Mouse (Mus musculus) mature B cell (primary cell): ENCODE data around the gene Epn3.

Experiments used
- in situ Hi-C: fragments of 300-500 bp; cut with MboI; formaldehyde crosslinking; loops from 2 replicates; pipeline ENCODE4 v1.14.3; 2019

Epn3 gene

DNA sequence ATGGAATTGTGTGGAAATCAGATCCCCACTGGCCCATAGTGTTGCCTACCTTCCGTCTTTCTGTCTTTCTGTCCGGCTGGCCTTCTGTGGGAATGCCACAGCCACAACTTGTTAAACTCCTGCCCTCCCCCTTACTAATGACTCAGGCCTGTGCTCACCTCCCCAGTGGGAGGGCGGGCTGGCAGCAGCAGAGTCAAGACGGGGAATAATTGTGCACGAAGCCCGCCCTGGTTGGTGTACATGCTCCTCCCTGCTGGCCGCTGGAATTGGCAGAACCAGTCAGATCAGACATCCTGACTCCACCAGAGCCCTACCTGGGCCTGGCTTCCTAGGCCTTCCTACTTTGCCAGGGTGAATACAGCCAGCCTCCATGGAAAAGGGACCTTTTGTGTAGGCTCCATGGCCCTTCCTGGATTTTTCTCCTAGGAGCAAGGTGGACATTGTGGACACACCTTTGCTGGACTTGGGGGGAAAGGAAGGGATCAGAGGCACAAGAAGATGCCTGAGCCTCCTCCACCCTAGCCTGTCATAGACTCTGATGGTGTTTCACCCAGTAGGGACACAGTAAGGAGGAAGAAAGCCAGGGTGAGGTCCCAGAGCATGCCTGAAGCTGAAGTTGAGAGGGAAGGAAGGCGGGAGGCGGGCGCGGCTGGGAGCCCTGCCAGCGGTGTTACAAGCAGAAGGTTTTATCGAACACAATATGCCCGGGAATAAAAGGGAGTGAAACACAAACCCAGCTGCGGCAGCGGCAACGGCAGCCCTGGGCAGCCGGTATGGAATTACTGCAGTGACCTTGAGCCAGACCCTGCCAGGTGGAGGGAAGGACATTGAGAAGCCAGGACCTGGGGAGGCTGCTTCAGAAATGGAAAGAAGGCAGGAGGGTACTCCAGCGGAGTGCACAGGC, 1.4 kb downstream of the Epn3 start:
- in situ Hi-C loops = no loop called here

DNA sequence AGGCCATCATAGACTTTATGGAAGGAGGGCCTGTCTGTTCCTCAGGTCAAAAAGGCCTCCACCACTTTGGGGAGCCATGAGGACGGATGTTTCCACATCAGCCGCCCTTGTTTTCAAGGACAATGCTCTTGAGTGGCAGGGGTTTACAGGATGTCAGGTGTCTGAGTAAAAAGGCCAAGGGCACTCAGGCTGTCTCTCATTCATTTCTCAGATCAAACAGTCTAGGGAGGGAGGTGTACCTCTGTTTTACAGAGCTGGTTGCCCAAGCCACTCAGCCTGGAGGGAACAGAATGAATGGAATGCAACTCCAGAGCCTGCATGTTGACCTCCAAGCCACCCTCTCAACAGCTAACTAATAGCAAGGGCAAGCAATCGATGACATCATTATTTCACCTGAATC, 4.4 kb downstream of the Epn3 start:
- in situ Hi-C loops = no loop called here

DNA sequence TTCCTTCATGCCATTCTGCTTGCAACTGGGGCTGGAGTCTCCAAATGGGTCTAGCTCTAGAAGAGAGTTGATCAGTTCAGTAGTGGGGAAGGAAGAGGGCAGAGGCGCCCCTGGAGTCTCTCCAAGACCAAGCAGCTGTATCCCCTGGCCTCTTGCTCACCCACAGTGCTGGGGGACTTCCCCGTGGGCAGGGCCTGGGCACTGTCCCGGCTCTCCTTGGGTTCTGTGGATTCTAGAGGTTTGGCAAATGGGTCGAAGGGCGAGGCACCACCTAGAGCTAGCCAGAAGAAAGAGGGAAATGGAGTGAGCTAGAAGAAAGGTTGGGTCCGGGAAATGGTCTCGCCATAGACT, 8.1 kb downstream of the Epn3 start:
- in situ Hi-C loops = no loop called here

DNA sequence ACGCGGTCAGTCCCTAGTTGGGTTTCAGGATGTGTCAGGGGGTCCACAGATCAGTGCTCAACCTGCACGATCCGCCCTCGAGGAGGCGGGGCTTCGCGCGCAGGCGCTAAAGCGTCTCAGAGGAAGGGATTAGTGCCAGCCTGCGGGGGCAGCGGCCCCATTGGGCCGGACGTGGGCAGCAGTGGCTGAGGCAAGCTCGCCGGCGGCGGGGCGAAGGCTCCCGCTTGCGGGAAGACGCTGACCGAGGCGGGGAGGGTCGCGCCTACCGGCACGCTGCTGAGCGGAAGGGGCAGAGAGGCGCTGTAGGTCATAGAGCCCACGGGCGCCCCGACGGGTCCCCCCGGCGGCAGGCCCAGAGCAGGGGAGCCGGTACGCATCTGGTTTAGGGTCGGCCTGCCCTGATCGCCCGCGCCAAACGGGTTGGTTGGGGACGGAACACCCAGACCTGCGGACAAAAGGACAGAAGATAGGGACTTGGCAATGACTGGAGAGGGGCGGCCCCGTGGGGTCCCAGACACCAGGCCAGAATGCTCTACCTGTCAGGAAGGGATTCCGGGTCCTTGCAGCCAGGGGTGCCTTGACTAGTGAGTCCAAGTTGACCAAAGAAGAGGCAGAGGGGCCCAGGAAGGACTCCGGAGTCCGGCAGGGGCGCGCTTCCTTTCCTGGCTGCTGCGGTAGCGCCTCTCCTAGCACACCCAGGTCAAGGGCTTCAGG, 8.6 kb downstream of the Epn3 start:
- in situ Hi-C loops = no loop called here

DNA sequence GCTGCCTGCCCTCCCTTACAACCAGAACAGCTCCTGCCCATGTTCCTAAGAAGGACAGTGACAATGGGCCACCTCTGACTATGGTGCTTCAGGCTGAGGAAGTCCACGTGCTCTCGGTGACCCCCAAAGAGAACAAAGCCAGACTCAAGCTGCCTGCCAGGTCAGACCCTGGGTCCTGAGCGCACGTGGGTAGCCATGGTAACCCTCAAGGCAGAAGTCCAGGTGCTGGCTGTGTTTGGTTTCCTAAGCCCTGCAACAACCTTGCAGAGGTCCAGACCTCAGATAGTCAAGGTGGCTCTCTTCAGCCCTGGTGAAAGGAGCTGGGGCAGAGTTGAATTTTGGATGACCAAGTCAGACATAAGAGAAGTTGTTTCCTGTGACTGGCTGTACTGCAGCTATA, 10.0 kb downstream of the Epn3 start:
- in situ Hi-C loops = no loop called here

DNA sequence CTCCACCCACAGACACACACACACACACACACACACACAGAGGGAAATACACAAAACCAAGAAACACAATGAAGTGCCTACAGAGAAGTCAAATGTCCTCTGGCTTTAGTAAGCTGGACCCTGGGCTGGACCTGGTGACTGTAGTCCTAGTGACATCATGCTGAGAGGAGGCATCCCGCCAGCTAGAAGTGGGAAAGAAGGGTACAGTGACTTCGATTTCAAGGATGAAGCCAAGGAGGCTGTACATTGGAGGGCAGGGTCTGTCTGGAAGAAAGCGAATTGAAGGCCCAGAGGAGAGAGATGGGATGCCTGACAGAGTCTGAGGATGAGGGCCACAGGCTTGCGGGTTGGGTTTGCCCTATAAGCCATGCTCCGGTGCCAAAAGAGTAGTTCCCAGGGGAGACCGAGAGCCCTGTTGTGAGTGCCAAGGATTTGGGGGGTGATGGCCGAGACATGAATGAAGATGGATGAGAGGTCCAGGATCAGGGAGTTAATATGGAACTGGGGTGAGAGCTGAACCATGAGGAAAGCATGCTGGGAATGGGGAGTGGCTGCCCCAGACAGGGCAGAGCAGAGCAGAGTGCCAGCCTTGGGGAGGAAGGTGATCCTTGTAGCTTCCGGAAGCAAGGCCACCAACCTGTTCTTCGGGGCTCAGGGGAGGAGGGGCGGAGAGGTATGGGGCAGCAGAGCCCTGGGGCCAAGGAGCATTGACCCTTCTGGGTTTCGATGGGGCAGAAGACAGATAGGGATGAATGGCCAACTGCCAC, 10.8 kb downstream of the Epn3 start:
- in situ Hi-C loops = no loop called here

DNA sequence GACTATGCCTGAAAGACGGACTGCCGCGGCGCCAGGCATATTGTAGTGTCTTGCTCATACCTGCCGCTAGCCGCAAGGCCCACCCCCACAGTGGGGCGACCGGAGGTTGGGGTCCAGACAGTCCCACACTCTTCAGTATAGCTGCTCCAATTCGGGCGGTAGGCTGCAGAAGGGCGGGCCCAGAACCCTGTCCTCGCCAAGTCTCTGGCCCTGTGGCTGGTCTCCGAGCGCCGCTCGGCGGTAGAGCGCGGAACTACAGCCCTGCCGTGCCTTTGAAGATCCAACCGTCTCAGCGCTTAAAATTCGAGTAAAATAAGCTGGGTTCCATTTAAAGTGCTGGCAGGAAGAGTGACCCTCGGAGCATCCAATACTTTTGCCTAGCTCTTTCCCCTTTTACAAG, 13.8 kb downstream of the Epn3 start, which contains the start of gene Spata20:
TSS of gene Spata20 (minus strand) at position 179 of the 400 bp plus-strand sequence.
- in situ Hi-C loops = no loop called here

DNA sequence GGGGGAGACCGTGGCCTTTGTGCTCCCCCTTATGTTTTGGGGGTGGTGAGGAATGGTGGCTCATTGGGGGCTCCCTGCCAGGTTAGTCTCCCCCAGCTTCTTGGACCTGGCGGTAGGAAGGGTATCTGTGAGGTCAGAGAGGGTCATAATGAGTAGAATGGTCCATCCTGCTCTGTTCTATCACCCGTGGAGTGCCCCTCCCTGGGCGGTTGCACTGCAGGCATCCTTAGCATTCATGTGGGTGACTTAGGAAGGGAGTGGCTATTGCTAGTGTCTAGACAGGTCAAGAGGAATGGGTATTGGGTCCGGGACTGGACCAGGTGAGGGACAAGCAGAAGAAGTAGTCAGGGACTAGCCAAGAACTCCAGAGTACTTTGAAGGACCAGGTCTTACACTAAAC, 14.6 kb downstream of the Epn3 start:
- in situ Hi-C loops = no loop called here

DNA sequence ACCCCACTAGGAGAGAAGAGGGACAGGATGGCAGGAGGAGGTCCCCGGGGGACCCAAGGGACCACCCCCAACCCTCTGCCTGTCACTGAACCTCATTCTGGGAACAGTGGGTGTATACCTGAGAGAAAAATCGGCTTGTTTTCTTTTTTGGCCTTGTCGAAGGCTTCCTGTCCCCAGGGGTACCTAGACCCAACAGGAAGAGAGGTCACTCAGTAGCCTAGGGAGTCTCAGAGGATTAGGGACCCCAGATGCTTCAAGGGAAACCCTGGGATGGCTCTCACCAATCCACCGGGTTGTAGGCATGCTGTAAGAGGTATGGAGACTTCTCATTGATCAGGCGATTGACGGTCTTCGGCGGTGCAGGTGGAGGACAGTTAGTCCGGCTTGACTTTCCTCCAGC, 15.1 kb downstream of the Epn3 start:
- in situ Hi-C loops = no loop called here

DNA sequence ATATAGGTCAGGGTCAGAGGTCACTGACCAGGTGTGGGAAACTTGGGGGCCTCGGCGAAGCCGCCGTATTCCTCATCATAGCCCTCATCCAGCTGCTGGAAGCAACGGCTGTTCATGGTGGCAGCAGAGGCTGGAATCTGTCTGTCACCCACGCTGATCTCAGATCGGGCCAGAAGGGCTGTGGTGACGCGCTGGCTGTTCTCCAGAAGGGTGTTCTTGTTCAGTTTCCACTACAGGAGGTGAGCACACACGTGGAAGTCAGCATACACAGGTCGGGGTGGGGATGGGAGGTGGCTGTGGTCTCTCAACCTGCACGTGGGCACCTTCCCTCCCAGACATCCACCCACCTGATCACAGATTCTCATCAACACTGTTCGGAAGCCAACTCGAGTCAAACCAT, 15.9 kb downstream of the Epn3 start:
- in situ Hi-C loops = no loop called here

DNA sequence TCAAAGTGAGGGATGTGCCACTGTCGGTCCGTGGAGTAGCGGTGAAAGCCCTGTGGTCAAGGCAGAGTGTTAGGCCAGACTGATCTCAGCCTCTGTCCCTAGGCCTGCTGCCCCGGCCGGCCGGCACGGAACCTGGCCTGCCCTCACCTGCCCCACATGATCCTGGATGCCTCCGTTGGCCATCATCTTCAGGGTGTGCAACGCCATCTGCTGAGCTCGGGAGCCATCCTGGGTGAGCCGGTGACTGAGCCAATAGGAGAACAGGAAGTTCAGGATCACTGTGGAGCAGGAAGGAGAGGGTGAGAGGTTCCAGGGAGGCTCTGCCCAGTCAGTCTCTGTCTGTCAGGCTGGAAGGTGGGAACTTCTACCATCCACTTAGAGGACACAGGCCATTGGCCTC, 16.3 kb downstream of the Epn3 start:
- in situ Hi-C loops = no loop called here

DNA sequence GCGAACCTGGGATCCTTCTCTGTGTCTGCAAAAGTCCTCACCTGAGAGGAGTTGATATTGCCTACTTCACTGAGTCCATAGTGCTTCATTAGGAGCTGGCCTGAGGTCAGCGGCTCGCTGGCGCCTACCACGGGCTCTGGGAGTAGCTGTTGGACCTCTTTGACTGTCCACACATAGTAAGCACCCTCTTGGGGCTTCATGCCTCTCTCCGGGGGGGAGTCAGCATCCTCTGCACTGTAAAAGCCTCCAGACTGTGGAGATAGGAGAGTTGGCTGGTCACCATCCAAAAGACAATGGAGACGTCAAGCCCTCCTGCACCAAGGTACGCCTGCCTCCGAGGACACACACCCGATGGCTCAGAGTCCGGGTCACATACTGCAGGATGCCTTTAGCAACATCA, 17.0 kb downstream of the Epn3 start:
- in situ Hi-C loops = no loop called here

DNA sequence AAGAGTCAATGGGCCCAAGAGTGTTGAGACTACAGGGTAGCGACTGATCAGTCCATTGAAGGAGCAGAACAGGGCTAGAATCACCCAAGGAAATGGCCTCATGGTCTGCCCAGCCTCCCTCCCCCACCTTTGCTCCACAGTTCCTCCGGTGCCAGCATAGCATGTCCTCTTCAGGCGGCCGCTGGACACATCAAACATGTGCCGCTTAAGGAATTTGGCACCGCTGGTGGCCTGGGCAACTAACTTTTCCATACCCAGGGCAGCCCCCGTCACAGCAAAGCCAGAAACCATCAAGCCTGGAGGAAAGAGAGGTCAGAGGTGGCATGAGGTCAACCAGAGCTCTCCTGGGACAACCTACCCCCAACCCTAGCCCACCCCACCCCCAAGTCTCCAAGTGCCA, 17.8 kb downstream of the Epn3 start:
- in situ Hi-C loops = no loop called here

DNA sequence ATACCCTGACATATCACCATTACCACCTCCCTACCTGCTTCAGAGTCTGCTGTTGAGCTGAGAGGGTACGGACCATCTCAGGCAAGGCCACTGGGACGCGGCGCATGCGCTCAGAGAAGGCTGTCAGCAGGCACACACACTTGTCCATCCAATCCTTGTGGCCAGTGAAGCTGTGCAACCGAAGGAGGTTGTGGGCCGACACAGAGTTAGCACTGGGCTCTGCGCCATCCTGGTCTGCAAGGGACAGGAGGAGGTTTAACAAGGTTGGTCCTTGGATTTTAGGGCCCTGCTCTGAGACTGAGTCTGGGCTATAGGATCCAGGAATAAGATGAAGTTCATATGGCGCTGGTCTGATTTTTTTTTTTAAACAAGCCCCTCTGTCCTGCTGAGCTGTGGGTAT, 19.4 kb downstream of the Epn3 start:
- in situ Hi-C loops = no loop called here

DNA sequence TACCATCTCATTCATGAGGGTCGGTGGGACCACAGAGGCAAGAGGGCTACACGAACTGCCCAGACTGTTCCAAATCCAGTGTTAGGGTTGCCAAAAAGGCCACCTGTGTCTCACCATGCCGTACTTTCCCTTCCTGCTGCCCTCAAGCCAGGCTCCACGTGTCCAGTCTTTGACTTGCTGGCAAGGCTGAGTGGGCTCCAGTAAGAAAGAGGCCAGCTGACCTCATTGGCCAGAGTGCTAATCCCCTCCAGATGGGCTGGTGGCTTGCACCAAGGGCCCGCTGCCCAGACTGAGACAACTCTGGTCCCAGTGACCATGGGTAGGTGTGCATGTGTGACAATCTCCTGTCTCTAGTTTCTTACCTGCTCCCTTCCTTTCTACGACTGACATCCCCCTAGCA, 22.1 kb downstream of the Epn3 start:
- in situ Hi-C loops = no loop called here

DNA sequence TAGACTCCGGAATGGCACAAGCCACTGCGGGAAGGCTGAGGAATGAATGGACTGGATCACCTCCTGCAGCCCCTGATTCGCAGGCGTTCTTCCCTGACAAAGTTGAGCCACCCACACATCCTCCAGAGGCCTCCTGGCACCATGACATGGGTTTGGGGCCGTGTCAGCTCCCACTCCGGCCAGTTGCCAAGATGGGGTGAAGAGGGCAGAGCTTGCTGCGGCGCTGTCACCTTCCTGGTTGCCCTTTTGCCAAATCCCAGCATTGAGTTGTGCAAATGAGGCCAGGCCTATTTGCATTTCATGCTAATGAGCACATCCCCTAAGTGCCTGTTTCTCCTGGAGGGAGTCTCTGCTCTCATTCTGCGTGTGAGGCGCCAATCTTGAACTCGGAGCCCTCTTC, 24.1 kb downstream of the Epn3 start:
- in situ Hi-C loops = no loop called here

DNA sequence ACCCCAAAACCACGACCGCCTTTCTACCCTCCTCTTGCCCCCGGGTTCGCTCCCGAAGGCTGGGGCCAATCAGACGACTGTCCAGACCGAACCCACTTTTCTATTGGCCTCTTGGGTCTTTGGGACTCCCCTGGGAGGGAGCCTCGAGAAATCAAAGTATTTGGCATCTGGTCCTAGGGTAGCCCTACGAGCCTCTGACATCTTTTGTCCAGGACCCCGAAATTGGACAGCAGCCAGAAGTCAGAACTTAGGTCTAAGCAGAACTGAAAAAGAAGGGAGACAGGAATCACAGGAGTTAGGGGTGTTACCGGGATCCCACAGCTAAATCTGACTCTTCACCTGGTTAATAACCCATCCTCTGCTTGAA, 25.2 kb downstream of the Epn3 start:
- in situ Hi-C loops = no loop called here

DNA sequence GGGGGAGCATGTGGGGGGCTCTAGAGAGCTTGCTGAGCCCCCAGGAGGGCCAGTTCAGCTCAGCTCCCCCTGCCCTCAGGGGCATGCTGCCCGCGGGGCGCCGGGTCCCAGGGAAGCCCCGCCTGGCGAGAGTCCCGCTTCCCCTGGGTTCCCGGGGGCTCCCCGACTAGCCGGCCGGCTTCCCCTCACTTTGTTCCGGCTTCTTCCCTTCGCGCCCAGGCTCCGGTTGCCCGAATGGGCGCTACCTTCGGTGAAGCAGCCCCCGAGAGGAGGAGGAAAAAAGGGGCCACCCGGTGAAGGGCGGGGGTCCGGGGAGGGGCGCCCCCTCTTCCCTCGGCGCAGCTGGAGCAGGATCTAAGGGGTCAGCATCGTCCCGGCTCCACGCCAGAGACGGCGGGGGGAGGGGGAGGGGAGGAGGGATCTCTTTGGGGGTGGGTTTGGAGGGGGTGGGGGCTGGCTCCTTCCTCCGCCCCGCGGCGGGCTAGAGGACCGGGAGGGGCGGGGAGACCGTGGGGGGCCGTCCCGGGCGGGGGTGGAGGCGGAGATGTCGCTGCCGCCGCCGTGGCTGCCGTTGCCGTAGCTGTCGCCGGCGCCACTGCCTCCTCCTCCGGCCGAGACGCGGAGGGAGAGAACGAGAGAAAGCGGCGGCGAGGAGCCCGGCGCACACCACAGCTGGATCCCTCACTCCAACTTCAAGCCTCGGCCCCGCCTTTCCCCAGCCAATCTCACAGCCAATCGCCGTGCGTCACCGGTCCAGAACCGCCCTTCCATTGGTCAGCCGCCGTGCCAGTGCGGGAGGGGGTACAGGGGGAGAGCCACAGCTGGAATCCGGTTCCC, 25.8 kb downstream of the Epn3 start, which contains the start of gene Cacna1g:
TSS of gene Cacna1g (minus strand) at position 492 of the 837 bp plus-strand sequence.
- in situ Hi-C loops = no loop called here

DNA sequence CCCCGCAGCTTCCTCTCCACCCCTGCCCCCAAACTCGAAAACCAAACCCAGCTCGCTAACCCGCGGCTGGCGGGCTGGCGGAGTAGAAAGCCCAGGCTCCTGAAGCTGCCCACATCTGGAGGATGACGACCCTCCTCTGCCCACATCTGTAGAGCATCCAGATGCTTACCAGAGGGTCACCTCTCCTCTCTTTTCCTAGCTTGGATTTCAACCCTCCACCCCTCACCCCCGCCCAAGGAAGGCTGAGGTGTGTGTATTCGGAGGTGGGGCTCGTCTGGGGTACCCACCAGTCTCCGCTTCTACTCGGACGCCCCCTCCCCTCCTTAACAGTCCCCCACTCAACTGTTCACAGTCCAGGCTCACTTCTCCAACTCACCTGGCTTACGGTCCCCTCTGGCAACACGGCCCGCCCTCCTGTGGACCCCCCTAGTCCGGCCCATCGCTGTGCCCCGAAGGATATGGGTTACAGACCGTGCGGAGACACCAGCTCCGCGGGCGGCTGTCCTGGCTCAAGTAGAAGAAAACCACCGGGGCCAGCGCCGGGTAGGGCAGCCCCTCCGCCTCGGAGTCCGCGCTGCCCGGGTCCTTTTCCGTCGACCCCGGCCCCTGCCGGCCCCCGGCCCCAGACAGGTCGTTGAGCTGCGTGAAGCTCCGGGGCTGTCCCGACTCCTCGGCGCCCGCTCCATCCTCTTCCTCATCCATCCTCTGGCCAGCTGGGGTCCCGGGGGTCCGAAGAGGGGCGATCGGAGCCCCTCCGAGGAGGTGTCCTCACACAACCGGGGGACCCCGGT, 26.7 kb downstream of the Epn3 start:
- in situ Hi-C loops = no loop called here

DNA sequence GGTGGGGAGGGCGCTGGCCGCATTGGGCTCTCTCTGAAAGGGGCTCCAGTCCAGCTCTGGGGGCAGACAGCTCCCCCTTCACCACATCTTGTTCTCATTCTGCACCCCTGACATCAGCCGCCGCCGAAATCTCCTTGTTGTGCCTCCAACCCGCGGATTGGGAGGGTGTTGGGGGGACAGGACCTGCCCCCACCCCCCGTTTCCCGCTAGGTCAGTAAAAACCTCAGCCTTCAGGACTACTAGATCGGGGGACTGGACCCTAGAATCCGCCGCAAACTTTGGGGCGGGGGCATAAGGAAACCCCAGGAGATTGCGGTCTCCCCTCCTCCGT, 27.2 kb downstream of the Epn3 start:
- in situ Hi-C loops = no loop called here
